Mouse (Mus musculus) layer of hippocampus, postnatal 36 days (tissue): ENCODE data around the gene Add3. TPM values are rescaled to one million over a fixed set of nuclear protein-coding genes. Genes with fewer than 3 reads are reported as not detected.
"Not testable (repeated sequence)": the region's sequence is repeated elsewhere in the genome, so short reads cannot be mapped to it uniquely, and the experiment has no call there.

ENCODE experiments used
- DNase-seq, 2 experiments: peaks; one replicate each; pipeline ENCODE4 v3.0.0; 2022
- total RNA-seq, 2 experiments: library from RNA; stranded (reverse); gene quantifications; 2 replicates each; pipeline ENCODE4 v1.2.3; 2021

The Add3 gene
- total RNA-seq, 2 experiments from 2014 or later, result 124 TPM

- no peak for DNase-seq
Measured at GRCm38 (mm10) chr19:53194751-53195520, 54.7 kb downstream of the Add3 start.

GRCm38 (mm10) chr19:53196961-53197360 lies 56.7 kb downstream of the Add3 start:
- no peak for DNase-seq

- no peak for DNase-seq
Measured at GRCm38 (mm10) chr19:53197766-53198165, 57.5 kb downstream of the Add3 start.

GRCm38 (mm10) chr19:53198706-53199572 lies 58.7 kb downstream of the Add3 start:
- no peak for DNase-seq

- DNase-seq, result no peak
Measured at GRCm38 (mm10) chr19:53199711-53200110, 59.5 kb downstream of the Add3 start.

- no peak for DNase-seq
Measured at GRCm38 (mm10) chr19:53202116-53202515, 61.9 kb downstream of the Add3 start.

- DNase-seq, result no peak
Measured at GRCm38 (mm10) chr19:53206986-53207385, 66.7 kb downstream of the Add3 start.

GRCm38 (mm10) chr19:53208830-53209229 lies 68.6 kb downstream of the Add3 start:
- DNase-seq, result no peak

GRCm38 (mm10) chr19:53210251-53210650 lies 70.0 kb downstream of the Add3 start:
- no peak for DNase-seq

- DNase-seq, result no peak
Measured at GRCm38 (mm10) chr19:53215352-53215751, 75.1 kb downstream of the Add3 start.

- no peak for DNase-seq
Measured at GRCm38 (mm10) chr19:53216761-53217538, 76.7 kb downstream of the Add3 start.

GRCm38 (mm10) chr19:53217837-53218236 lies 77.6 kb downstream of the Add3 start:
- DNase-seq, result no peak

GRCm38 (mm10) chr19:53219305-53219704 lies 79.1 kb downstream of the Add3 start:
- DNase-seq, result no peak

- DNase-seq, result no peak
Measured at GRCm38 (mm10) chr19:53221186-53221585, 80.9 kb downstream of the Add3 start.

- DNase-seq, result not testable (repeated sequence)
Measured at GRCm38 (mm10) chr19:53225249-53226070, 85.2 kb downstream of the Add3 start.

GRCm38 (mm10) chr19:53226651-53227050 lies 86.4 kb downstream of the Add3 start:
- DNase-seq, result no peak

- DNase-seq, result peak in 1 of 2 experiments; percentile 44
Measured at GRCm38 (mm10) chr19:53228064-53228794, 88.0 kb downstream of the Add3 start.

GRCm38 (mm10) chr19:53230942-53231815 lies 90.9 kb downstream of the Add3 start:
- DNase-seq, result no peak

- DNase-seq, result no peak
Measured at GRCm38 (mm10) chr19:53233586-53233985, 93.3 kb downstream of the Add3 start.

- no peak for DNase-seq
Measured at GRCm38 (mm10) chr19:53241806-53242205, 101.6 kb downstream of the Add3 start.
